Mouse (Mus musculus): ENCODE measurements at regions not wholly inside any gene's neighbourhood (a gene's known extent, or its start where the extent isn't known, plus 50 kb on each side); places are given as distances from the start of the nearest gene placed in this dataset.

DNA sequence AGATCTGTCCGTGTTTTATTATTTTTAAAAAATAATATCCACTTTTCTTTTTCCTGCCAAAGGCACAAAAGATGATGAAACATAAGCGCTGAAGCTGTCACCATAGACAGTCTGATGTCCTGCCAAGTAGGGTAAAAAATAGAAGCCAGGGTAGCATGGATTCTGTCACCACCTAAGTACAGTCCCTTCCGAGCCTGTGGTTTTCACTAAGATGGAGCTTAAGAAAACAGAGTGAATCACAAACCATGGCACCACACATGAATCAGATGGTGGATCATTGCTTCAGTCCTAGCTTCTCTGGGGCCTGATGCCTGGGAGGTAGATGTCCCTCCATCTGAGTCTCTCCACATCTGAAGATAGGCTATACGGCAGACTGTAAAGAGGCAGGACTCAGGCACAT lies 55.9 kb upstream of the Fmod start:
- TF ChIP-seq POLR2A (IDR thresholded peaks at IDR 0.05; ENCODE audit: low read depth, low read length): no peak
- TF ChIP-seq CTCF (conservative IDR thresholded peaks at IDR 0.05; ENCODE audit: insufficient read depth, insufficient read length, low read depth, low read length): no peak
- no peaks in the 10 kb centered on the region for H3K36me3 ChIP-seq (ENCODE audit: control insufficient read depth, insufficient read depth, low read length)
- 88% methylated on average over 4 of the region's 4 CpGs for WGBS

GRCm38 (mm10) chr1:133978271-133978988 lies 57.2 kb upstream of the Prelp start:
- TF ChIP-seq CTCF (conservative IDR thresholded peaks at IDR 0.05; ENCODE audit: insufficient read depth, insufficient read length, low read depth, low read length) (no peak), POLR2A (IDR thresholded peaks at IDR 0.05; ENCODE audit: low read depth, low read length) (no peak)
- H3K4me3 ChIP-seq (ENCODE audit: insufficient read depth, low read depth, low read length): no peak overlapping the region
- H3K27ac ChIP-seq (ENCODE audit: insufficient read depth, low read depth, low read length): no peak overlapping the region
- no peaks in the 10 kb centered on the region for H3K4me1 ChIP-seq (ENCODE audit: control insufficient read depth, insufficient read depth, low read length)
- H3K36me3 ChIP-seq (ENCODE audit: control insufficient read depth, insufficient read depth, low read length): no peaks in the 10 kb centered on the region
- 26% methylated on average over 11 of the region's 11 CpGs for WGBS
- no peaks in the 10 kb centered on the region for H3K27me3 ChIP-seq (replicated peaks; ENCODE audit: control insufficient read depth, insufficient read depth, low read length)
- DNase-seq: peak; percentile 17

More for the DNA sequence above, 55.9 kb upstream of the Fmod start:
- Histone ChIP-seq H3K4me1 (ENCODE audit: control insufficient read depth, insufficient read depth, low read length) (no peaks in the 10 kb centered on the region), H3K4me3 (ENCODE audit: insufficient read depth, low read depth, low read length) (no peak overlapping the region), H3K27ac (ENCODE audit: insufficient read depth, low read depth, low read length) (no peak overlapping the region), H3K27me3 (replicated peaks; ENCODE audit: control insufficient read depth, insufficient read depth, low read length) (no peaks in the 10 kb centered on the region)
- DNase-seq: no peak

GRCm38 (mm10) chr1:133977260-133977659 lies 56.0 kb upstream of the Prelp start:
- TF ChIP-seq CTCF (conservative IDR thresholded peaks at IDR 0.05; ENCODE audit: insufficient read depth, insufficient read length, low read depth, low read length) (no peak), POLR2A (IDR thresholded peaks at IDR 0.05; ENCODE audit: low read depth, low read length) (no peak)
- DNase-seq: peak; percentile 23
- no peaks in the 10 kb centered on the region for H3K4me1 ChIP-seq (ENCODE audit: control insufficient read depth, insufficient read depth, low read length)
- no peaks in the 10 kb centered on the region for H3K27me3 ChIP-seq (replicated peaks; ENCODE audit: control insufficient read depth, insufficient read depth, low read length)
- H3K36me3 ChIP-seq (ENCODE audit: control insufficient read depth, insufficient read depth, low read length): no peaks in the 10 kb centered on the region
- WGBS: 78% methylated on average over 7 of the region's 7 CpGs
- no peak overlapping the region for H3K4me3 ChIP-seq (ENCODE audit: insufficient read depth, low read depth, low read length)
- no peak overlapping the region for H3K27ac ChIP-seq (ENCODE audit: insufficient read depth, low read depth, low read length)

- Histone ChIP-seq H3K4me1 (ENCODE audit: control insufficient read depth, insufficient read depth, low read length) (no peaks in the 10 kb centered on the region), H3K36me3 (ENCODE audit: control insufficient read depth, insufficient read depth, low read length) (no peaks in the 10 kb centered on the region), H3K27ac (ENCODE audit: insufficient read depth, low read depth, low read length) (no peak overlapping the region), H3K27me3 (replicated peaks; ENCODE audit: control insufficient read depth, insufficient read depth, low read length) (no peaks in the 10 kb centered on the region), H3K4me3 (ENCODE audit: insufficient read depth, low read depth, low read length) (no peak overlapping the region)
- DNase-seq: no peak
- no peak for TF ChIP-seq POLR2A (IDR thresholded peaks at IDR 0.05; ENCODE audit: low read depth, low read length)
- TF ChIP-seq CTCF (conservative IDR thresholded peaks at IDR 0.05; ENCODE audit: insufficient read depth, insufficient read length, low read depth, low read length): no peak
- 88% methylated on average over 2 of the region's 2 CpGs for WGBS
These were observed 52.6 kb upstream of the Prelp start for GRCm38 (mm10) chr1:133973801-133974200.

DNA sequence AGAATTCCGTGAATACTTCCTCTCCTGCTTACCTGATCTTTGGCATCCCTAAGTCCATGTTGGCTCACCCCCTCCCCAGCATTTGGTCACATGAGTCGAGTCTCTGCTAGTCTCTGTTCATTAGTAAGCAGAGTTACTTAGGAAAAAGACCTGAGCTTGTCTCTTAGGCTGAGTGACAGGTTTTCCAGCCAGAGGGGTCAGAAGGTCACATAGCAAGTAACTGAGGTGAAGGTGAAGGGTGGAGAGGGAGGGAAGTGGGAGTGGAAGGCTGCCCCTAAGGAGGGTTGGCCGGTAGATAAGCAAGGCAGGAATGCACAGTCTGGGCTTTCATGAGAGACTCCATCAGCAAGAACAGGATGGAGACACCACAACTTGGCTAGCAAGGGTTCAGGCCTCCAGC lies 50.1 kb upstream of the Prelp start:
- no peak for DNase-seq
- TF ChIP-seq CTCF (conservative IDR thresholded peaks at IDR 0.05; ENCODE audit: insufficient read depth, insufficient read length, low read depth, low read length) (no peak), POLR2A (IDR thresholded peaks at IDR 0.05; ENCODE audit: low read depth, low read length) (no peak)
- 56% methylated on average over 3 of the region's 3 CpGs for WGBS

More for the DNA sequence above, 50.1 kb upstream of the Prelp start:
- H3K4me1 ChIP-seq (ENCODE audit: control insufficient read depth, insufficient read depth, low read length): peaks cover 6% of the 10 kb centered on the region; the same call in 1 of the 2 replicates
- H3K27me3 ChIP-seq (replicated peaks; ENCODE audit: control insufficient read depth, insufficient read depth, low read length): no peaks in the 10 kb centered on the region
- no peak overlapping the region for H3K27ac ChIP-seq (ENCODE audit: insufficient read depth, low read depth, low read length)
- H3K36me3 ChIP-seq (ENCODE audit: control insufficient read depth, insufficient read depth, low read length): no peaks in the 10 kb centered on the region
- H3K4me3 ChIP-seq (ENCODE audit: insufficient read depth, low read depth, low read length): no peak overlapping the region
